20 mouse cellular contexts compared by ENCODE assay signal in genomic region chr16:94759761-94760160, GRCm38 (mm10).
DNase-seq lines count a peak whose midpoint lies in the region; ATAC-seq and TF ChIP-seq lines count a peak whose summit lies in the region.
"Had no signal": no experiment of that assay in that cellular context is flagged by ENCODE, and none has a peak within 500 bp of the region (broad histone marks: within the 10 kb centered on the region; RNA-seq: fewer than 3 reads in every experiment).

No protein-coding gene starts in this region.

- no peak overlapping the region for H3K27ac ChIP-seq in hindbrain, embryonic 14.5 days
- H3K27ac ChIP-seq in heart, adult 2 months, result no peak overlapping the region
- H3K27ac ChIP-seq: embryonic facial prominence, embryonic 10.5 days; embryonic facial prominence, embryonic 12.5 days; forebrain, embryonic 13.5 days; forebrain, embryonic 15.5 days had no signal

- no peaks in the 10 kb centered on the region for H3K79me2 ChIP-seq in heart, adult 2 months (replicated peaks; ENCODE audit: control insufficient read depth, insufficient read depth, low read length)

- no peaks in the 10 kb centered on the region for H3K27me3 ChIP-seq in E14TG2a.4 (ENCODE audit: insufficient read depth, low read length)
- H3K27me3 ChIP-seq in hindbrain, embryonic 14.5 days (ENCODE audit: control insufficient read depth, insufficient read depth, low read length), result no peaks in the 10 kb centered on the region
- H3K27me3 ChIP-seq in heart, adult 2 months (ENCODE audit: control insufficient read depth, insufficient read depth, low read length), result no peaks in the 10 kb centered on the region
- H3K27me3 ChIP-seq: embryonic facial prominence, embryonic 12.5 days; forebrain, embryonic 13.5 days; forebrain, embryonic 15.5 days had no signal

- H3K4me3 ChIP-seq in E14TG2a.4 (replicated peaks; ENCODE audit: low read length), result peak overlapping the region; percentile 35
- no peak overlapping the region for H3K4me3 ChIP-seq in hindbrain, embryonic 14.5 days (replicated peaks; ENCODE audit: low read length)
- H3K4me3 ChIP-seq in heart, adult 2 months, result no peak overlapping the region
- H3K4me3 ChIP-seq: embryonic facial prominence, embryonic 10.5 days; embryonic facial prominence, embryonic 12.5 days; forebrain, embryonic 13.5 days; forebrain, embryonic 15.5 days had no signal

- no peak for TF ChIP-seq POLR2A in heart, adult 2 months (IDR thresholded peaks at IDR 0.05; ENCODE audit: insufficient read depth, low read depth, low read length)

- no peak overlapping the region for H3K9ac ChIP-seq in hindbrain, embryonic 14.5 days
- H3K9ac ChIP-seq in heart, adult 2 months (ENCODE audit: low read depth, low read length), result no peak overlapping the region
- H3K9ac ChIP-seq: embryonic facial prominence, embryonic 12.5 days; forebrain, embryonic 13.5 days; forebrain, embryonic 15.5 days; forebrain, postnatal 0 days had no signal

- no peak for TF ChIP-seq EP300 in heart, adult 2 months (IDR thresholded peaks at IDR 0.05; ENCODE audit: insufficient read depth, low read depth, low read length)

- DNase-seq in ES-CJ7 (ENCODE audit: low read depth, low spot score), result peak; percentile 69
- DNase-seq in ZHBTc4 (ENCODE audit: low read depth, low spot score), result peak; percentile 88
- DNase-seq in hindbrain, embryonic 14.5 days (ENCODE audit: low spot score), result no peak
- no peak for DNase-seq in heart, adult 2 months
- DNase-seq: adrenal gland, adult 2 months; adrenal gland, postnatal 10 days; adrenal gland, postnatal 25 days; B cell, adult 2 months; cerebellum, adult 11 months; cerebellum, adult 18-20 months; cerebellum, adult 9-10 months; cerebellum, postnatal 10 days; cerebellum, postnatal 25 days; forebrain, postnatal 0 days had no signal

- peaks cover 43% of the 10 kb centered on the region for H3K4me1 ChIP-seq in E14TG2a.4 (replicated peaks; ENCODE audit: low read depth, low read length)
- no peaks in the 10 kb centered on the region for H3K4me1 ChIP-seq in hindbrain, embryonic 14.5 days (replicated peaks; ENCODE audit: control insufficient read depth, insufficient read depth, low read length)
- no peaks in the 10 kb centered on the region for H3K4me1 ChIP-seq in heart, adult 2 months (ENCODE audit: control insufficient read depth, insufficient read depth, low read length)
- H3K4me1 ChIP-seq: embryonic facial prominence, embryonic 12.5 days; forebrain, embryonic 13.5 days; forebrain, embryonic 15.5 days had no signal

- intact Hi-C loops in heart, adult 2 months (cut with DNase I), result no loop called here

- 45% methylated on average over 5 of the region's 5 CpGs for WGBS in hindbrain, embryonic 14.5 days
- WGBS in heart, adult 2 months, result 89% methylated on average over 5 of the region's 5 CpGs

- no peaks in the 10 kb centered on the region for H3K9me3 ChIP-seq in E14TG2a.4 (ENCODE audit: low read length)
- H3K9me3 ChIP-seq in hindbrain, embryonic 14.5 days (ENCODE audit: control insufficient read depth, low read length), result no peaks in the 10 kb centered on the region
- H3K9me3 ChIP-seq: embryonic facial prominence, embryonic 10.5 days; embryonic facial prominence, embryonic 12.5 days; forebrain, embryonic 13.5 days; forebrain, embryonic 15.5 days had no signal

- H3K36me3 ChIP-seq in E14TG2a.4 (ENCODE audit: insufficient read depth, low read length), result no peaks in the 10 kb centered on the region
- H3K36me3 ChIP-seq in hindbrain, embryonic 14.5 days (replicated peaks; ENCODE audit: control insufficient read depth, insufficient read depth), result no peaks in the 10 kb centered on the region
- H3K36me3 ChIP-seq in heart, adult 2 months (ENCODE audit: control insufficient read depth, insufficient read depth, low read length), result no peaks in the 10 kb centered on the region
- H3K36me3 ChIP-seq: embryonic facial prominence, embryonic 10.5 days; embryonic facial prominence, embryonic 12.5 days; forebrain, embryonic 15.5 days had no signal

- H3K4me2 ChIP-seq in hindbrain, embryonic 14.5 days (replicated peaks), result no peak overlapping the region
- H3K4me2 ChIP-seq: embryonic facial prominence, embryonic 12.5 days; forebrain, embryonic 13.5 days; forebrain, embryonic 15.5 days had no signal

- no peak for ATAC-seq in hindbrain, embryonic 14.5 days (ENCODE audit: low FRiP score)
- ATAC-seq: CD4-positive, CD25-positive, alpha-beta regulatory T cell, adult 4 months; forebrain, embryonic 13.5 days; forebrain, embryonic 15.5 days; forebrain, postnatal 0 days had no signal

- TF ChIP-seq CTCF in E14TG2a.4 (conservative IDR thresholded peaks at IDR 0.05; ENCODE audit: low read length), result no peak
- TF ChIP-seq CTCF in heart, adult 2 months (IDR thresholded peaks at IDR 0.05), result no peak

Comparison
In these comparisons a context has a peak if more than half of its experiments do, and no peak if none do; other contexts are left out.
1. DNase-seq: peak in ES-CJ7 (single experiment) and ZHBTc4 (single experiment); none in hindbrain, embryonic 14.5 days (single experiment) and heart, adult 2 months (0 of 2).